Mouse (Mus musculus) CH12.LX (cell line): ENCODE measurements at regions not wholly inside any gene's neighbourhood (a gene's known extent, or its start where the extent isn't known, plus 50 kb on each side); places are given as distances from the start of the nearest gene placed in this dataset.

Experiments
- DNase-seq: peaks from one replicate; pipeline ENCODE4 v3.0.0-alpha.2; 2013; ENCODE audit errors: extremely low read depth
- H3K27ac ChIP-seq: 2 replicates; pipeline ENCODE4 v1.5.1; 2012; ENCODE audit warnings: low read depth, mild to moderate bottlenecking, control low read depth, moderate library complexity; ENCODE audit not compliant: insufficient read depth
- H3K27me3 ChIP-seq: replicated peaks from 2 replicates; pipeline ENCODE3; 2012; ENCODE audit warnings: inconsistent platforms
- H3K36me3 ChIP-seq, 2 experiments: replicated peaks in 1 of 2; 2 replicates each; pipeline versions ENCODE3 to v1.6.1; 2012; ENCODE audit warnings: inconsistent platforms in 1 of 2, low read length in 1 of 2, mild to moderate bottlenecking in 1 of 2, mixed read lengths in 1 of 2, moderate library complexity in 1 of 2; ENCODE audit not compliant: control insufficient read depth in 1 of 2, insufficient read depth in 1 of 2
- H3K4me1 ChIP-seq, 2 experiments: 2 replicates each; pipeline ENCODE4 v1.6.1; 2012; ENCODE audit warnings: inconsistent platforms in 1 of 2, moderate library complexity in 1 of 2; ENCODE audit not compliant: insufficient read depth in 2 of 2, control insufficient read depth in 1 of 2
- H3K4me2 ChIP-seq: 2 replicates; pipeline ENCODE4 v1.6.1; 2012; ENCODE audit warnings: low read depth, mild to moderate bottlenecking, control low read depth; ENCODE audit not compliant: poor library complexity, insufficient read depth, severe bottlenecking
- H3K4me3 ChIP-seq, 3 experiments: fragments of 150-350 bp in 1 of 3; sonication (generic) in 1 of 3; replicated peaks in 1 of 3; 2 replicates each; pipeline versions ENCODE3 to v1.5.1; 2011 to 2012; ENCODE audit warnings: low read depth in 2 of 3, low read length in 2 of 3, mild to moderate bottlenecking in 2 of 3, moderate library complexity in 2 of 3, control low read depth in 1 of 3, improper control_type of control experiment in 1 of 3, inconsistent platforms in 1 of 3, mixed read lengths in 1 of 3; ENCODE audit not compliant: poor library complexity in 1 of 3
- H3K79me2 ChIP-seq: replicated peaks from 2 replicates; pipeline ENCODE4 v1.6.1; 2012; ENCODE audit warnings: mild to moderate bottlenecking, moderate library complexity; ENCODE audit not compliant: control insufficient read depth, poor library complexity, insufficient read depth, severe bottlenecking; ENCODE audit errors: extremely low read depth
- H3K9ac ChIP-seq: 2 replicates; pipeline ENCODE4 v1.6.1; 2012; ENCODE audit warnings: low read depth, mild to moderate bottlenecking, control low read depth, moderate library complexity; ENCODE audit not compliant: insufficient read depth
- H3K9me3 ChIP-seq: replicated peaks from 2 replicates; pipeline ENCODE3; 2012; ENCODE audit warnings: low read length, inconsistent platforms, mixed read lengths
- BHLHE40 ChIP-seq: IDR thresholded peaks from 2 replicates; pipeline ENCODE4 v1.6.1; 2011; ENCODE audit warnings: mild to moderate bottlenecking, low read depth, low read length, improper control_type of control experiment
- ELF1 ChIP-seq: IDR thresholded peaks from 2 replicates; pipeline ENCODE4 v1.6.1; 2014; ENCODE audit warnings: low read depth, mild to moderate bottlenecking, inconsistent platforms, low read length, improper control_type of control experiment
- EP300 ChIP-seq: IDR thresholded peaks from 2 replicates; pipeline ENCODE4 v1.6.1; 2011; ENCODE audit warnings: low read length, improper control_type of control experiment
- GABPA ChIP-seq: IDR thresholded peaks from 2 replicates; pipeline ENCODE4 v1.6.1; 2012; ENCODE audit warnings: low read depth, low read length, improper control_type of control experiment, inconsistent platforms; ENCODE audit not compliant: insufficient replicate concordance
- HCFC1 ChIP-seq: IDR thresholded peaks from 2 replicates; pipeline ENCODE4 v1.6.1; 2012; ENCODE audit warnings: low read depth, mild to moderate bottlenecking, inconsistent platforms, low read length, improper control_type of control experiment
- IRF4 ChIP-seq: IDR thresholded peaks from 2 replicates; pipeline ENCODE4 v1.6.1; 2014; ENCODE audit warnings: low read depth, mild to moderate bottlenecking, inconsistent platforms, low read length, improper control_type of control experiment
- JUN ChIP-seq: IDR thresholded peaks from 2 replicates; pipeline ENCODE4 v1.6.1; 2011; ENCODE audit warnings: low read depth, mild to moderate bottlenecking, low read length, improper control_type of control experiment, moderate library complexity; ENCODE audit not compliant: insufficient read depth
- JUND ChIP-seq: conservative IDR thresholded peaks from 2 replicates; pipeline ENCODE4 v1.6.1; 2011; ENCODE audit warnings: low read depth, low read length, improper control_type of control experiment
- KAT2A ChIP-seq: IDR thresholded peaks from 2 replicates; pipeline ENCODE4 v1.6.1; 2012; ENCODE audit warnings: low read length, improper control_type of control experiment, inconsistent platforms; ENCODE audit not compliant: insufficient replicate concordance
- MAFK ChIP-seq: IDR thresholded peaks from 2 replicates; pipeline ENCODE4 v1.6.1; 2011; ENCODE audit warnings: low read length, improper control_type of control experiment; ENCODE audit not compliant: insufficient replicate concordance
- MAZ ChIP-seq: IDR thresholded peaks from 2 replicates; pipeline ENCODE4 v1.6.1; 2012; ENCODE audit warnings: low read depth, mild to moderate bottlenecking, inconsistent platforms, low read length, improper control_type of control experiment, moderate library complexity
- MEF2A ChIP-seq: IDR thresholded peaks from 2 replicates; pipeline ENCODE4 v1.6.1; 2014; ENCODE audit warnings: low read depth, mild to moderate bottlenecking, inconsistent platforms, low read length, improper control_type of control experiment, borderline replicate concordance
- MXI1 ChIP-seq: IDR thresholded peaks from 2 replicates; pipeline ENCODE4 v1.6.1; 2011; ENCODE audit warnings: mild to moderate bottlenecking, low read depth, low read length, improper control_type of control experiment
- PAX5 ChIP-seq: IDR thresholded peaks from 2 replicates; pipeline ENCODE4 v1.6.1; 2012; ENCODE audit warnings: low read length, inconsistent platforms, mixed read lengths
- POLR2A ChIP-seq: IDR thresholded peaks from 2 replicates; pipeline ENCODE4 v1.6.1; 2011; ENCODE audit warnings: low read depth, mild to moderate bottlenecking, improper control_type of control experiment, low read length
- POLR2AphosphoS2 ChIP-seq: IDR thresholded peaks from 2 replicates; pipeline ENCODE4 v1.6.1; 2011; ENCODE audit warnings: low read depth, low read length, improper control_type of control experiment
- RAD21 ChIP-seq: IDR thresholded peaks from 2 replicates; pipeline ENCODE4 v1.6.1; 2011; ENCODE audit warnings: low read depth, mild to moderate bottlenecking, low read length, improper control_type of control experiment, moderate library complexity
- RCOR1 ChIP-seq: conservative IDR thresholded peaks from 2 replicates; pipeline ENCODE4 v1.6.1; 2012; ENCODE audit warnings: low read depth, mild to moderate bottlenecking, inconsistent platforms, low read length, improper control_type of control experiment
- SIN3A ChIP-seq: IDR thresholded peaks from 2 replicates; pipeline ENCODE4 v1.6.1; 2012; ENCODE audit warnings: low read length, improper control_type of control experiment, inconsistent platforms
- SMC3 ChIP-seq: IDR thresholded peaks from 2 replicates; pipeline ENCODE4 v1.6.1; 2011; ENCODE audit warnings: low read depth, low read length, improper control_type of control experiment
- TBP ChIP-seq: conservative IDR thresholded peaks from 2 replicates; pipeline ENCODE4 v1.6.1; 2011; ENCODE audit warnings: low read depth, low read length, improper control_type of control experiment
- UBTF ChIP-seq: IDR thresholded peaks from 2 replicates; pipeline ENCODE4 v1.6.1; 2012; ENCODE audit warnings: low read depth, mild to moderate bottlenecking, inconsistent platforms, low read length, improper control_type of control experiment, moderate library complexity
- USF1 ChIP-seq: IDR thresholded peaks from 2 replicates; pipeline ENCODE4 v1.6.1; 2014; ENCODE audit warnings: low read depth, mild to moderate bottlenecking, inconsistent platforms, low read length, improper control_type of control experiment
- USF2 ChIP-seq: conservative IDR thresholded peaks from 2 replicates; pipeline ENCODE4 v1.6.1; 2011; ENCODE audit warnings: low read depth, low read length, improper control_type of control experiment
- ZMIZ1 ChIP-seq: IDR thresholded peaks from 2 replicates; pipeline ENCODE4 v1.6.1; 2012; ENCODE audit warnings: low read depth, mild to moderate bottlenecking, inconsistent platforms, low read length, improper control_type of control experiment
- ZNF384 ChIP-seq: IDR thresholded peaks from 2 replicates; pipeline ENCODE4 v1.6.1; 2012; ENCODE audit warnings: low read depth, low read length, improper control_type of control experiment, inconsistent platforms
- dilution Hi-C: fragments of 300-500 bp; cut with MboI; formaldehyde crosslinking; loops from 2 replicates; pipeline ENCODE4 v1.14.3; 2020; ENCODE audit warnings: low sequenced_read_pairs; ENCODE audit not compliant: extremely low pct_unique_long_range_greater_than_20kb, extremely low pct_ligation_motif_present
- in situ Hi-C: fragments of 300-500 bp; cut with MboI; formaldehyde crosslinking; loops from 3 replicates; pipeline ENCODE4 v1.14.3; 2019; ENCODE audit warnings: low sequenced_read_pairs, low pct_ligation_motif_present, low pct_unique_long_range_greater_than_20kb, mixed read lengths

DNA sequence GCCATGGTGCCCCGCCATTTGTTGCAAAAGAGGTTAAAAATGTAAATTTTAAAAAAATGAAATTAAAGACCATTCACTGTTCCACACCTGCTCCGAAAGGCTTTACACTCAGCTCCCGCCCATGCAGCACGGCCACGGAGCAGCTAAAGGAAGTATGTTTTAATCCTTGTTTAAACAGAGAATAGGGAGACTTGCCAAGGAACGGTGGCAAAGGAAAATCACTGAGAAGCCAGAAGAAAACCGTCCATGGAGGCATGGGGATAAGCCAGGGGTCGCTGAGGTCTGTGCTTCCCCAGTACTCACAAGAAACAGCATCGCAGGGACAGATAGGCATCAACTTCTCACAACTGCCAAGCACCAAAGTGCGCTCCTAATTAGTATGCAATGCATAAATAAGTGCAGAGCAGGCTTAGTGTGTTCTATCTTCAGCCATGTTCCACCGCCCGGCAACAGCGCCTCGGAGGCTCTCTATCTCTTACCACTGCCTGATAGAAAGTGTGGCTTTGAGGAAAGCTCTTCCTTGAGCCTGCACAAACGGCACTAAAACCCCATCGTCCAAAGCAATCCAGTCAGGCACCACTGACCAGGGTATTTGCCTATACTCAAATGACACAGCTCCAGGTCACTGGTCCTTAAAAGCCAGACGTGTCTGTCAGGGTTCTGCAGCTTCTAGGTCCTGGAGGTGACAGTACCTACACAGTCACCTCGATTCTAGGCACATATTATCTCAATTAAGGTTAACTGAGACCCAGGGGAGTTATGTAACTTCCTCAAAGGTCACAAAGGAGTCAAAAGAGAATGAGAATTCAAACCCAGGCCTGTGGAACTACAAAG lies 196.8 kb upstream of the Smim15 start:
- DNase-seq, result peak; percentile 61
- H3K4me2 ChIP-seq, result 0 out of 2 replicates have a peak overlapping the region, but pooled peaks have one; percentile 4
- H3K4me3 ChIP-seq, result no peak overlapping the region
- no peaks in the 10 kb centered on the region for H3K27me3 ChIP-seq
- peaks cover 10 to 41% of the 10 kb centered on the region in 2 experiments for H3K4me1 ChIP-seq
- TF ChIP-seq BHLHE40, result no peak; the same call in 1 of the 2 replicates
- no peak for TF ChIP-seq IRF4
- no peak for TF ChIP-seq SMC3
- TF ChIP-seq SIN3A, result no peak
- no peak for TF ChIP-seq KAT2A
- no peak for TF ChIP-seq ELF1
- no peak for TF ChIP-seq RAD21
- TF ChIP-seq POLR2A, result no peak
- TF ChIP-seq MXI1, result no peak
- TF ChIP-seq ZMIZ1, result no peak
- TF ChIP-seq USF1, result no peak
- TF ChIP-seq RCOR1, result no peak
- TF ChIP-seq EP300, result no peak; the same call in 1 of the 2 replicates
- no peak for TF ChIP-seq MAZ
- TF ChIP-seq JUND, result no peak
- TF ChIP-seq JUN, result no peak
- no peak for TF ChIP-seq PAX5
- no peak for TF ChIP-seq UBTF
- no peak for TF ChIP-seq USF2
- no peak for TF ChIP-seq HCFC1
- 0 out of 2 replicates have a peak, but pooled peaks cover 5% of the 10 kb centered on the region for H3K79me2 ChIP-seq
- no peak overlapping the region for H3K27ac ChIP-seq
- dilution Hi-C loops (no loop called here), in situ Hi-C loops (no loop called here)
- H3K9ac ChIP-seq, result no peak overlapping the region
- no peaks in the 10 kb centered on the region for H3K9me3 ChIP-seq
- no peaks in the 10 kb centered on the region for H3K36me3 ChIP-seq

DNA sequence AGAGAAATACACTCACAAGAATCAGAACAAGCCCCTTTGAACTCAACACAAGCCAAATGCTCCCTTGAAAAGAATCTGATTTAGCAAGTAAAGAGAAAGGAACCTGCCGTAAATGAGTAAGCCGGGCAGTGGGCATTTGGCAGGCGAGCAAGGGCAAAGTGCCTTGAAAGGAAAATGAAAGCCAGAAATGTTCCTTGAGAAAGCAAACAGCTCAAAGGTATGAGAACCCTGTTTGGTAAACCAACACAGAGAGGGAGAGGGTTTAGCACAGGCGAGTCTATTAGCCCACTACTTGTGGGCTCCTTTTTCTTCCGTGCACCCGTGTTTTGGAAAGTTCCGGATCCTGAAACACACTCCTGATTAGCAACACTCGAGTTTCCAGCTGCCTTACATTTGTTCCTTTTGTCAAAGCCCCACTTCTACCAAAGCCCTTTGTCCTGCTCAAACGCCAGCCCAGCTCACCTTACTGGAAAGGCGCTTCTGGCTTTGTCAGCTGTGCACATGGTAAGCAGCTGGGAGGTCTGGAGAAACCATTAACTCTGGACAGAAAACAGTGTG lies 197.5 kb upstream of the Smim15 start:
- Histone ChIP-seq H3K9me3 (no peaks in the 10 kb centered on the region), H3K27ac (no peak overlapping the region), H3K4me3 (no peak overlapping the region), H3K36me3 (no peaks in the 10 kb centered on the region), H3K9ac (no peak overlapping the region), H3K79me2 (0 out of 2 replicates have a peak, but pooled peaks cover 5% of the 10 kb centered on the region), H3K4me2 (0 out of 2 replicates have a peak overlapping the region, but pooled peaks have one; percentile 4), H3K27me3 (no peaks in the 10 kb centered on the region), H3K4me1 (peaks cover 10 to 35% of the 10 kb centered on the region in 2 experiments)
- in situ Hi-C loops (no loop called here), dilution Hi-C loops (no loop called here)
- DNase-seq, result no peak
- no peak for TF ChIP-seq USF2
- no peak for TF ChIP-seq JUND
- no peak for TF ChIP-seq MAFK
- TF ChIP-seq MAZ, result no peak
- no peak for TF ChIP-seq RAD21
- TF ChIP-seq SIN3A, result no peak
- no peak for TF ChIP-seq ZMIZ1
- no peak for TF ChIP-seq RCOR1
- no peak for TF ChIP-seq KAT2A
- no peak for TF ChIP-seq POLR2A
- TF ChIP-seq GABPA, result no peak
- no peak for TF ChIP-seq EP300
- TF ChIP-seq UBTF, result no peak
- no peak for TF ChIP-seq PAX5
- TF ChIP-seq HCFC1, result no peak
- no peak for TF ChIP-seq ZNF384
- TF ChIP-seq IRF4, result no peak
- TF ChIP-seq TBP, result no peak
- no peak for TF ChIP-seq POLR2AphosphoS2
- no peak for TF ChIP-seq MEF2A
